Mouse (Mus musculus): ENCODE measurements at regions not wholly inside any gene's neighbourhood (a gene's known extent, or its start where the extent isn't known, plus 50 kb on each side); places are given as distances from the start of the nearest gene placed in this dataset.

DNA sequence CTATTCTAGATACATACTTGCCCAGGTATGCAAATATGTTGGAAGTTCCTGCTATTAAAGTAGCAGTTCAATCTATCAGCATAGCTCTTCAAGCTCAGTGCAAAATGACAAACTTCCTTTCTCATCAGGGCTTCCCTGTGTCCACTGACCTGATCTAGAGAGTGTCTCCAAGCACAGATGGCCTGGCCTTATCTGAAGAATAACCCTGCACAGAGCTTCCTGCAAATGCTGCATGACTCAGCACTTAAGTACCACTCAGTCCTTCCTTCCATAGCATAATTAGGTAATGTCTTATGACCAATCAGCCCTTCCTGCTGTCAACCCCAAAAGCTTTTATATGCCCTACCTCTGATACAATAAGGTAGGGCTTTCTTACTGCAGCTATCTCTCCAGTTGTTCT, 644.6 kb downstream of the Tmem182 start:
- Histone ChIP-seq H3K36me3 (no peaks in the 10 kb centered on the region), H3K27me3 (no peaks in the 10 kb centered on the region), H3K9ac (replicated peaks) (no peak overlapping the region), H3K27ac (replicated peaks) (no peak overlapping the region), H3K4me3 (no peak overlapping the region), H3K4me1 (peaks cover 6% of the 10 kb centered on the region), H3K9me3 (no peaks in the 10 kb centered on the region), H3K4me2 (replicated peaks) (no peak overlapping the region)
- ATAC-seq (replicated peaks): no peak

All from forebrain, embryonic 15.5 days (tissue).